Mouse (Mus musculus) cerebellum, adult 9-10 months (tissue): ENCODE results near the gene Grip2.

Experiments
- DNase-seq: peaks from one replicate; pipeline ENCODE4 v3.0.0; 2022

Gene Grip2

DNA sequence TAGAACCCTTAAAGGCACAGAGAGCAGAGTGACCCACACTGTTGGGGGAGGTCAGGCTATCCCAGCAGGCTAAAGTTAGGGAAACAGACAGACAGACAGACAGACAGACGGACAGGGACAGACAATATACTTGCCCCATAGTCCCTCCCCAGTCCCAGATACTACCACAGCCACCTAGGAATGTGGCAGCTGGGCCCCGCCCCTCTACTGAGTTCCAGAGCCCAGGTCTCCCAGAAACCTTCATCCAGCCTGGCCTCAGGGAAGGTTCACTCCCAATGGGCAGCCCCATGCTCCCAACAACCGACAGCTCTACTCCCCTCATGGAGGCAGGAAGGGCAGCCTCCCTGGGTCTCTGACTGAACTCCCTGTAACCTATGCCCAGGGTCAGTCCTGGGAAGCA lies 31.4 kb downstream of the Grip2 start:
- DNase-seq = no peak

DNA sequence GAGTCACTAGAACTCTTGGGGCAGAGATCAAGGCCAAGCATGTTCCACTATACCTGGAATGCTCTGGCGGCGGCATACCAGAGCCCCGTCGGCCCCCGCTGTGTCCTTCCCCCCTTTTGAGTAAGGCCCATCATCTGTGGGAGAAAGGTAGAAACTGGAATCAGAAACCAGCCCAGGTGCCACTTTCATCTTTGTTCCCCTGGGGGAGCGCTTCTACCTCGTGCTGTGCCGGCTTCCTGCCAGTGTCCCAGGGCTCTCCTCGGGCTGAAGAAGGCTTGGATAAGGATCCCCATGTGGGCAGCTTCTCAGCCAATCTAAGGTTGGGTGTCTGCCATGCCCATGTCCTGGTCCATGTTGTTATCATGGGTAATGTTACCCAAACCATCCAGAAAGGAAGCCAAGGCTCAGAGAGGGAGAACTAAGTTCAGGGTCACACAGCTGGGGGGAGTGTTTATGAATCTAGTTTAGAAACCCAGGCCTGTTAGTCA lies 38.7 kb downstream of the Grip2 start:
- no peak for DNase-seq

DNA sequence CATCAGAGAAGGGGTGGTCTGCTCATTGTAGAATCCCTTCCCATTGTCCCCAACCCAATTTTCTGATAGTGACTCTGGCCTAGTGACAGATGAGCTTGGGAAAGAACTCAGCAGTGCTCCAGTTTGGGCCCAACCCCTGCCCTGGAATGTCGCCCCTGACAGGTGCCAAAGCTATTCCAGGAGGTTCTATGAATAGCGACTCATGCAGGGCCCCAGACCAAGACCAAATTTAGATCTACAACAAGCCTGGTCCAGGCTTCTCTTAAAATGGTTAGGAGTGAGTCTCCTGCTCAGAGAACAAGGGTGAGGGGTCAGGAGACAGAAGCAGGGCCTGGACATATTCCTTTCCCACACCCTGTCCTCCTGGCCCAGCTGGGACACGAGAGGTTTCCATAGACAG lies 42.0 kb downstream of the Grip2 start:
- DNase-seq = no peak

DNA sequence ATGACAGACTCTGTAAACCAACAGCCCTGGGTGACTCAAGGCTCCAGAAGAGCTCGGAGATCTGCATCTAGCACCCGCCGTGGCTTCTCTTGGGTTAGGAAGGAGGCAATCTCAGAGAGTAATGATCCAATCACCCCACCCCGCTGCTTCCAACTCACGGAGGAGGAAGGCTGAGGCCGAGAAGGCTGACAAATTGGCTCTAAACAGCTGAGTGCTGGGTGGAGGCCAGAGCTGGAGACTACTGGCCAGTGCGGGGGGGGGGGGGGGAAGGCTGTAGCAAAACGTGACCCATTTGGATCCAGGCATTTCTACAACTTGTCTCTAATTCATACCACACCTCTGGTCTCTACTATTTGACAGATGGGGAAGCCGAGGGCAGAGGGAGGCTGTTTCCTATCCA lies 47.8 kb downstream of the Grip2 start:
- no peak for DNase-seq

DNA sequence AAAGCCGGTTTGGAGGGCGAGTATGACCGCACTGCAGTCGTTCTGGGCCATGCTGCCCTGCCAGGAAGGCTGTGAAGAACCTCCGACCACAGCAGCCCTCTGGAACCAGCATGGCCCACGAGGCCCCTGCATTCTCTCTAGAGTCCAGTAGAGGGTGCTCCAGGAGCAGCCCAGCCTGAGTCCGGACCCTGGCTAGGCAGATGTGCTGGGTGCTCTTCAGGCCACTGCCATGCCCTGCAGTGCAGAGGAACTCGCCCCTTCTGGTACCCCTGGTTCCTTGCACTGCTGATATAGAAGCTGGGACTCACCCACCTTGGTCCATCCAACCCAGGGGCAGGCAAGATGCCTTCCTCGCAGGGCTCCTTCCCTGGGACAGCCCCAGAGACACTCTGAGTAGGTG lies 50.5 kb downstream of the Grip2 start:
- peak; percentile 21 for DNase-seq

DNA sequence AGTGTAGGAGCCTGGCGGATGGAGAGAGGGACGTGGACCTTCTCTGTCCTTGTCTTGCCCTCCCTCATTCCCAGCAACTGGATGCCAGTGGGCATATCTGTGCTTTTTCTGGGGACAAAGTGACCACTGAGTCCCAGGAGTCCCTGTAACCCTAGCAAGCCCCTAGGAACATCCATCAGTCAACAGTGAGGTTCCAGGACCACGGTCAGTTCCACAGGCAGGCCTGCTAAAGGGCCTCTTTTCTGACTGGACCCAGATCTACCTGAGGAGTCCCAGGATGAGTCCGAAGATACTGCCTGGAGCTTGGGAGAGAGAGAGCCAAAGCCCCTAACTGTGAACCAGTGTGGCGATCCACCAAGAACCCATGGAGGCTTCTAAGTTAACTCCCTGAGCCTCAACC lies 53.1 kb downstream of the Grip2 start:
- no peak for DNase-seq

DNA sequence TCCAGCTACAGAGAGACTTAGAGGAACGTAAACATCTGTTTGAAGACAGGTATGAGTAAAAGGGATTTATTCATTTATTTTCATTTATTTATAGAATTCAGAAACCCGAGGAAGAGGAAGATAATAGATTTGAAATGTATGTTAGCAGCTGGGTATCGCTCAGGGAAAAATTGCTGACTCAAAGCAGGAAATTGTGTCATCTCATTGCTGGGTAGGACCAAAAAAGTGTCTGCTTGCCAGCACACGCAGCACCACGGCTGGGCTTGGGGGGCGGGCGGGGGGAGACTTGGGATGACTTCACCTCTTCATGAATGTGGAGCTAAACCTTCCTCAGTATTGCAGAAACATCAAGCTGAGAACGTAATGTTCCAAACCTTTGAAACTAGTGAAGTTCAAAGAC lies 59.5 kb downstream of the Grip2 start:
- DNase-seq = no peak

DNA sequence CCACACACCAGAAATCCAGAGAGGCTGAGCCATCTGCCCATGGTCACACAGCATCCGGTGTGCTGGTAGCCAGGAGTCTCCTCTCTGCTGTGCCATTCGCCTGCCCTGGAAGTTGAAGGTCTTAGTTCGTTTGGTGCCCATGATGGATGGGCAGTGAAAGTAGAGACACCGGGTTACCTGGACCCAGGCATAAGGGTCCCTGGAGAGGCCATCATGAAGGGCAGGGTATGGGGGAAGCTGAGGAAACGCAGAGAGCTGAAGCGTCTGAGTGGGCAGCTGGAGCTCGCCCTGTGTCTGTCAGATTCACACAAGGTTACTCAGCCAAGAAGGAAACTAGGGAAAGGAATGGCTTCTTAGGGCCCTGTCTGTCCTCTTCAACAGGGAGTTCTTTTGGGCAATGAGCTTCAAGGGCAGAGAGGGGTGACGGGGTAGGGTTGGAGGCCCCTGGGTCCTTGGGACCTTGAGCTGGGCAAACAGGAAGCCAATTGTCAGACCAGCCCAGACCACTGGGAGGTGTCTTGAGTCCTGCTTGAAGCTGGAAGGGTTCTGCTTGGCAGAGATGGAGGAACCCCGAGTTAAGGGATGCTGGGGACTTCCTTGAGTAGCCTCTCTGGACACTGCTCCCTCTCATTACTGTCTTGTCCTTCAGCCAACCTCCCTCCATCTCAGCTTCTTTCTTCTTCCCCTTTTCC lies 64.9 kb downstream of the Grip2 start:
- no peak for DNase-seq

DNA sequence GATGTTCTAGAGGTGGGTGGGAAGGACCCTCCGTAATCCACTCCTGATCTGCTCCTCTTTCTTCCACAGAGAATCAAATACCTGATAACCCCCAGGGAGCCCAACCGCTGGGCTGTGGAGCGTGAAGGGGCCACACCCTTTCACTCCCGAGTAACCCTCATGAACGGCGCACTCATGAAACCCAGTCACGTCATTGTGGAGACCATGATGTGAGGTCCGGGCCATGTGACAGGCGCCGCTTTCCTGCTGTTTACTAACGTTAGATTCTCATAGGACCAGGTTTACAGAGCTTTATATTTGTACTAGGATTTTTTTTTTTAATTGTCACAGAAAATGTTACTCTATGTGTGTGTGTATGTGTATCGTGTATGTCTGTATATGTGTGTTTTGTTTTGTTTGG lies 72.2 kb downstream of the Grip2 start:
- no peak for DNase-seq

DNA sequence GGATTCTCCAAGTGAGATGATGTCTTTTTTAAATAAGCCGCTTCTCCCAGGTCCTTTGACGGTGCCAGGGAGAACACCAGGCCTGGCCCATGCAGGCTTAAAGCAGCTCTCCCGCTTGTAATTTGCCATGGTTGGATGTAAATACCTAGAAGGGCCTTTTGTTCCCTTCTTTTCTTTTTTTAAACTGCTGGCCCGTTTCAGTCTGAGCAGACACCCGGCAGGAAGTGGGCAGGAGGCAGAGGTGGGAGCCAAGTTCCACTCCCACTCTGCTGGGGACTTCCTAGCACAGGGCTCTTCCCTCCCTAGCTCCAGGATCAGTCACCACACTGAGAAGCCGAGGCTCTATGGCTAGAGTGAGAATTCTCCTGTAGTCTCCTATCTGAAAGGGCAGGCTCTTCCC lies 73.0 kb downstream of the Grip2 start:
- no peak for DNase-seq

DNA sequence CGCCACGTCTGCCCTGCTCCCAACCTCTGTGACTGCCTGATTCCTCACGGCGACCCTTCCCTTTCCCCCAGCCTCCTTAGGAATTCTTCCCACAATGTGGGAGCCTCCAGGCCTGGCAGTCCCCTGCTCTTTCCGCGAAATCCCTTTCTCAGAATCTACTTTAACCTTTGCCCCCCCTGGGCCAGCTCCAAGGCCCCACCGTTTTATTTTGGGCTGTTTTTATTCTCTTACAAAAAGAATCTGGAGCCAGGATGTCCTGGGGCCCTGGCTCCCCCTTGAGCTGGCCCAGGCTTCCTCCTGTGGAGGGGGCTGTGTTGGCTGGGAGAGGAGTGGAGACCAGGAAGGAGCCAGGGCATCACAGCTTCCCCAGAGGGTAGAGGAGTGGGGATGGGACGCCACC lies 74.2 kb downstream of the Grip2 start:
- DNase-seq = no peak

DNA sequence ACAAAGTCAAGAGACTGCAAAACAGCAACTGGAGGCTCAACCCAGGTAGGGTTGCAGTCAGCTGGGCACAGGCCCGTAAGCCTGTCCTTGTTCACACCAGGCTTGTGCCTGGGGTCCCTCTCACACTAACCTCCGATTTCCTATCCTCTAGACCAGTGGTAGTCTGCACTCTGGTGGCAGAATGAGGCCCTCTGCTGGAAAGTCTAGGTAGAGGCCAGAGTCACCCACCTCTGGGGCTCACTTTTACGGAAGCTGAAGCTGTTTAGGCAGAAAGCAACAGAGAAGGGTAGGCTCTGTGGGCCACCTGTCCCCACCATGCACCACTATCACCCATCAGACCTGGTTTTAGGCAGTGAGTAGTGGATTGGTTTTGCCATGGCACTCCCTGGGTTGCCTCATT lies 76.1 kb downstream of the Grip2 start:
- no peak for DNase-seq

DNA sequence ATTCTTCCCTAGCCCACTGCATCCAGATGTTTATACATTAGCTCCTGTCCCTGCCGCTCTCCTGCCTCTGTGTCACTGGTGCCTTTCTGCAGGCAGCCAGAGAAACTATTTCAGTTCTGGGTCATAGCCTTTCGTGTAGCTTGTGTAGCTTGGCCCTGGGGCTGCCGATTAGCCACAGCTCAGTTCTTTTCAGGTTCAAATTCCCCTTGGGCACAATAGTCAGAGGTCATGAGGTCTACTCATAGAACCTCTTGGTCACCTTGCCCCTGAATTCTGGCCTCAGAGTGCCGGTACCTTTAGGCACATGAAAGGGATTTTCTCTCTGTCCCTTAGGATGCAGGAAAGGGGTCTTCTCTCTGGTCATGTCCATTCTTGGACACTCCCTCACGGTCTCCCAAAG lies 80.3 kb downstream of the Grip2 start:
- DNase-seq = no peak

DNA sequence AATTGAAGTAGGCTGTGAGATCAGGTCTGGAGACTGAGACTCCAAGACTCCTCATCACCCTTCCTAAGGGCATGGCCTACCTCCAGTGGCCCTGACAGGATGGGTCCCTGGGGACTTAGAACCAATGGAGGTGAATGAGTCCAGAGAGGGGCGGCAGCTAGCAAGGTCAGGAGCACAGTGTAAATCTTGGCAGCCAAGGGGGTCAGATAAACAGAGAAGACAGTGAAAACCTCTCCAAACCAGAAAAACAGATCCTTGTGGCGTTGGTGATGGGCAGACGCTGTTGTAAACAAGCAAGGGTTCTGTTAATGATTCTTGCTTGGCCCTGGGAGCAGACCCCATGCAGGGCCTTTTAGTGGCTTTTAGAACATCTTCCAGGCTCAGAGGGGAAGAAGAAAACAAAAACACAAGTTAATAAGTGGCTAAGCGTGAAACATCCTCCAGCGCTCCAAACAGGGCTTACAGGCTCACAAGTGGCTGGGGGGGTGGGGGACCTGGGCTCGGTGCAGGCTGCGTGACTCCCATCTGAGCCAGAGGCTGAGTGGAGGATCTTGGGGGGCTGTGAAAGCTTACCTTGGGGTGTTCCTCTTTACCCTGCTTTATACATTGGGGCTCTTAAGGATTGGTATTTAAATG lies 81.0 kb downstream of the Grip2 start:
- no peak for DNase-seq

DNA sequence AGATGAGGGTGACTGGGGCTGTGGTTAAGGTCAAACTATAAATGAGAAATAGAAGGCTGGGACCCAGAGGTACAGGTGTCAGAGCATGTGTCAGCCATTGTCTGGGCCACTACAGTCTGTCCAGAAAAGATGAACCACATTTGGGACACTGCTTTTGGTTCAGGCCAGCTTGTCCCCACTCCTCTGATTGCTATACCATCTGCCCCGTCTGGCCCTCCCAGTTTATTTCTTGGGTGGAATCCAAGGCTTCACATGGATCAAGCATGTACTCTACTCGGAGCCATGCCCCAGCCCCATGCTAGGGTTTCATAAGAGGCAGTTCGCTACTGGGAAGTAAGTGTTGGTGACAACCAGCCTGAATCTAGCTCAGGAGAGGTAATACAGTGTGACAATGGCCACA lies 81.8 kb downstream of the Grip2 start:
- DNase-seq = no peak

DNA sequence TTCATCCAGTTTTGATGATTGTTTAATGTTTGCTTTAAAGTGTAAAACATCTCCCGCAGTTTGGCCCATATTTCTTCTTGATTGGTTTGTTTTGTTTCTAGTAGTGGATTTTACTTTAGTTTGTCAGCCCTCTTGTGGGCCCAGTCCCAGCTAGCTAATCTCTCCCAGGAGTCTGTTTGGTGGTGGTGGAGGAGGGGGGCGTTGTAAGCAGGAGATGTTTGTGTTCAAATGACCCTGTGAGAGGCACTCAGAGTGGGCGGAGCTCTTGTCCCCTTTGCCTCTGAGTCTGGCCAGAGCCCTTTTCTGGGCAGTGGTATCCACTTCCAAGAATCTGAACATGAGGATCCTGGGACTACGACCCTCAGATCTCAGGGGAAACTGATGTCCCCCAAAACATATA lies 83.2 kb downstream of the Grip2 start:
- DNase-seq = no peak

DNA sequence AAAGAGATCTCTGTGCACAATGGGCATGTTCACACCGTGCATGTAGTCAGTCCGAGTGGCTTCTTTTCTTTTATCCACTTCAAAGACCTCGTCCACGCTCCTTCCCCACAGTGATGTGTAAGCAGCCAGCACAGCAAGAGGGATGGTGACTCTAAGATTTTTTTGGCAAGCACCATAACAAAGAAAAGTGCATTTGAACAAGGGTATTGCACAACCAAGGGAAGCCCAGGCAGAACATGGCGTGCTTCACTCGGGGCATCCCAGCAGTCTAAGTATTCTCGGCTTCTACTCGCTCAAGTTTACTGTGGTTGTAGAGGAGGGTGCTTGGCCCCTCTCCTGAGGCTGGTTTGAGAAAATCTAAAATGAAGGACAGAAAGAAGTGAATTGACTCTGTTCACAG lies 84.1 kb downstream of the Grip2 start:
- DNase-seq = no peak

DNA sequence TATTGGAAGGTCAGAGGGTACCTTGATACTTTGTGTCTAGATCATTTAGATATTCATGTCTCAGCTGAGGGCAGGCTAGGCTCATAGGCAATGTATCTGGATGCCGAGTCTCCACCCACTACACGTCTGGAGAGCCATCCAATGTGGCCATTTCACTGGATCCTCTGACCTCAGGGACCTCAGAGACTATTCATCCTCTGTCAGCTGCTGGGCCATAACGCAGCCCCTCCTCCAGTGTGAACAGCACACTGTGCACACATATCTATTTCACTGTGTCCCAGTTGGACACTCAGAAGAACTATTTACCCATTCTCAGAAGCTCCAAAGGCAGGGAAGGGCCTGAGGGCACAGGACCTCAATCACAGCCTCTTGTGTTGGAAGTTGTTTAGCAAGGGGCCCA lies 84.6 kb downstream of the Grip2 start:
- no peak for DNase-seq

DNA sequence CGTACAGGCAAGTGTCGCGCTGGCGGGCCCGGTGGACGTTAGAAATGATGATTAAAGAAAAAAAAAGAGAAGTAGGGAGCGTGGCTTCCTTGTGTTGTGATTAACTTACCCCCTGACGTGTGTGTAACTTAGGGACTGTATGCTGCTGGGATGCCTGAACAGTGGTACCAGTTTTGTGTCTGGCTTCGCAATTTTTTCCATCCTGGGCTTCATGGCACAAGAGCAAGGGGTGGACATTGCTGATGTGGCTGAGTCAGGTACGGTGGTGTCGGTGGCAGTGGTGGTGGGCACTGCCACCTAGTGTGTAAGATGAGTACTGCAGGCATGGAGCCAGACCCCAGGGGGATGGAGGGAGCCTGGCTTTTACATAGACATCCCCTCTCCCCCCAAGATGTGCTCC lies 86.0 kb downstream of the Grip2 start:
- DNase-seq = peak; percentile 57

DNA sequence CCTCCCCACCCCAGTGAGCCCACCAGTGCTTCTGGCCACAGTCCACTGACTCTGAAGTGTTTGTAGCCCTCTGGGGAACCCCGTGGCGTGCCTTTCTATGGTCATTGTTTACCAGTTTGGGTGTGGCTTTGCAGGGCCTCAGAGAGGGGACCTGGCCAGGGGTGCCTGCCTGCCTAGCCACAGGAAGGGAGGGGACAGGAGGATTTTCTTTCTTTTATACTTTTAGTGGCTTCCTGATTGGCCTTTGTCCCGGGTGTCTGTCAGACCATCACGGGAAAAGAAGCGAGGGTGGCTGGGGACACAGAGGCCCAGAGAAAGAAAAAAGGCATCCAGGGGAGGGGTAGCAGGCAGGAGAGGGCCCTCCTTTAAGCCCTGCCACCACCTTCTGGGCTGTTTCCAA lies 89.0 kb downstream of the Grip2 start:
- DNase-seq = no peak

DNA sequence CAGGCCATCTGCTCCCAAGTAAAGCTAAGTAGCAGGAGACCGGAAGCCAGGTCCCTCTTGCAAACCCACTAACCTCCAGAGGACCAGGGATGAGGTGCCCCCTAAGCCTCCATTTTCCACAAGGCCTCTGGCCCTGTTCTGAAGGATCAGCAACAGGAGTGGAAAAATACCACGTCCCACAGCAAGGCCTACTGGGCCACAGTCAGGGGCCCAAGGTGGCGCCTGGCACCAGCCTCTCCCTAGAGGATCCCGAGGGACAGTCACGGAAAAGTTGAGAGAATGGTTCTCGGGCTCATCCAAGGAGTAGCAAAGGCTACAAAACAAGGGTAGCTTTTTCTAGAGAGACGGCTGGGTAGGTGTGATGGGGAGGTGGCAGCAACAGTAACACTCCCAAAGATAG lies 89.6 kb downstream of the Grip2 start:
- no peak for DNase-seq

DNA sequence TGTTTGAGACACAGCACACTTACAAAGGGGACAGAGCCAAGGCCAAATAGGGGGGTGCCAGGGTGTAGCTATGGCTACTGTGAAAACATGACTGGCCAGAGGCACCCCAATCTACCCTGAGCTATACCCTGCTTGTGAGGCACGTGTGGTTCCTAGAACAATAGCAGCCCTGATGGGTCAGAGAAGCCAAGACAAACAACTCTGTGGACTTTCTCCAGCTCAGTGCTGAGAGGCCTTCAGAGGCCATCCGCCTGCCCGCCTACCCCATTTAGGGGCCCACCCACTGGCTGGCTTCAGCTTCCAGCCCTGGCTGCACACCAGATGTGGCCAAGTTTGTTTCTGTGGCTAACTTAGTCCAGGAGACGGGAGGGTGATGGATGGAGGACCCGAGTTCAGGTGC lies 90.6 kb downstream of the Grip2 start:
- no peak for DNase-seq

DNA sequence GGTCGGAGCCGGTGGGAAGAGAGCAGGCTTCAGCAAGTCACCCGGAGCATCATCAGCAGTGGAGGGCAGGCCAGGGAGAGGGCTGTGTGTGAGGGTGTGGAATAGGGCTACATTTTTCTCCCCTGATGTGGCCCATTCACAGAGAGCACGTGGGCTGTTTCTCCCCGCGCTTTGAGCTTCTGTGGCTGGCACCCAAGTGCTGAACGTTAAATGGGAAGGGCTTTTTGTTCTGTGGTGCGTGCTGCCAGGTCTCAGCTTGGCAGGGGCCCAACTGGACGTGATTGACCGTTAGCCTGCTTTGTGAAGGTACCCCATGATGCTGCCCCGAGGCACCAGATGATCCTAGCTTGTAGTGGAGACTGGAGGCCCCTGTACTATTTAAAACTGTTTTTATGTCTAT lies 94.9 kb downstream of the Grip2 start:
- DNase-seq = no peak

DNA sequence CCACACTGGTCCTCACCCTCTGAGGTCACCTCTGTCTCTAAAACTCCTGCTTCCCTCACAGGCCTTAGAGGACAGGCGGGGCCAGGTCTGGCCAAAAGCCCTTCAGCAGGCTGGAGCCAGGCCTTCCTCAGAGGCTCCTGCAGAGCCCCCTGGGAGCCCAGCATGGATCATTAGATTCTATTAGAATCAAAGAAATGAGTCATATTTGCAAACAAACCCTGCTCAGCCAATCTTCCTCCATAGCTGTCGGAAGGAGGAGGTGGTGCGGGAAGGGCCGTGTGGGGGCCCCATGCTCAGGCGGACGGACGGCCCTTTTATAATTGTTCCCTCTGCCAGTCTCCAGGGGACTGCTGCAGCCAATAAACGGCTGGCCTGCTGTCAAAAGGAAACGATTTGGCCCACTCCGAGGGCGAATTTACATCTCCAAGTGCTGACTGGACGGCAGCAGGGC lies 97.3 kb downstream of the Grip2 start:
- DNase-seq = no peak
